Mouse (Mus musculus): ENCODE data around the gene Ptprd.

DNA sequence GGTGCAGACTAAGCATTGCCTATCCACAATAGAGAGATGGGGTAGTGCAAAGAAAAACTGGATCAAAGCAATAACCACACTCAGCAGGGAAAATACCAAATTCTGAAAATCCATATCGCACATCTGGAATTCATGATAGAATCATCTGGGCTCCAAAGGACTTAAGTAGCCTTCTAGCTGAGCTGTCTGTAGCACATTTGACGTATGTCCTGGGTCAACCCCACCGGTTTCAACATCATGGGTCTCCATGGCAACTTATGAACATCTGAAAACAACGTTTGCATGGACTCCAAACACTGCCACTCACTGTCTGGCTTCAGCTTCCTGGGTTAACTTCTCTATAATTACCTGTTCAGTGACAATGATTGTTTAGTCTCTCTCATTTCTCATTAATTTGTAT lies 655.9 kb downstream of the Ptprd start:
- no peak for TF ChIP-seq GATA1 (IDR thresholded peaks at IDR 0.05; ENCODE audit: borderline replicate concordance, low read length)
- TF ChIP-seq FLI1 (IDR thresholded peaks at IDR 0.05; ENCODE audit: low read length): no peak
